In genomic region chr16:94287826-94288225, GRCm38 (mm10) we compare ENCODE assay signal across 26 mouse cellular contexts. TPM values are rescaled to one million over a fixed set of nuclear protein-coding genes. Genes with fewer than 3 reads are reported as not detected.
DNase-seq lines count a peak whose midpoint lies in the region; ATAC-seq and TF ChIP-seq lines count a peak whose summit lies in the region.
"Had no signal": no experiment of that assay in that cellular context is flagged by ENCODE, and none has a peak within 500 bp of the region (broad histone marks: within the 10 kb centered on the region; RNA-seq: fewer than 3 reads in every experiment).

No protein-coding gene starts in this region.

- no peak overlapping the region for H3K9ac ChIP-seq in intestine, embryonic 15.5 days
- H3K9ac ChIP-seq in stomach, embryonic 16.5 days (ENCODE audit: low read length) = no peak overlapping the region
- H3K9ac ChIP-seq: embryonic facial prominence, embryonic 12.5 days; embryonic facial prominence, embryonic 15.5 days; heart, embryonic 13.5 days; hindbrain, embryonic 14.5 days had no signal

- WGBS in intestine, embryonic 15.5 days = 67% methylated on average over 9 of the region's 9 CpGs
- 56% methylated on average over 9 of the region's 9 CpGs for WGBS in stomach, embryonic 16.5 days
- 95% methylated on average over 9 of the region's 9 CpGs for whole genome bisulfite sequencing in thymus, adult 2 months

- DNase-seq in heart, adult 11 months = peak; percentile 13
- DNase-seq in heart, adult 8-10 months (ENCODE audit: low spot score) = no peak
- no peak for DNase-seq in thymus, adult 2 months
- DNase-seq in gastrocnemius, adult 2 months = no peak
- no peak for DNase-seq in natural killer cell, adult 2 months (ENCODE audit: low spot score in 2 of 2)
- DNase-seq: adrenal gland, postnatal 10 days; adrenal gland, postnatal 36 days; cerebellum, adult 11 months; cerebellum, adult 2 months; cerebellum, adult 9-11 months; gastrocnemius, postnatal 14 days; heart, adult 18-20 months; heart, postnatal 14 days; heart, postnatal 4 days had no signal

- H3K4me2 ChIP-seq in intestine, embryonic 15.5 days (replicated peaks) = no peak overlapping the region
- no peak overlapping the region for H3K4me2 ChIP-seq in stomach, embryonic 16.5 days (ENCODE audit: low read depth, low read length)
- H3K4me2 ChIP-seq: embryonic facial prominence, embryonic 12.5 days; embryonic facial prominence, embryonic 15.5 days; heart, embryonic 13.5 days; hindbrain, embryonic 14.5 days had no signal

- peak; percentile 37 for ATAC-seq in intestine, embryonic 15.5 days
- ATAC-seq in megakaryocyte progenitor cell, adult 5-6 weeks (replicated peaks; ENCODE audit: poor library complexity) = 0 out of 2 replicates have a peak, but pooled peaks have one; percentile 25
- no peak; the same call in 1 of the 2 replicates for ATAC-seq in stomach, embryonic 16.5 days (ENCODE audit: insufficient read depth, low FRiP score)
- ATAC-seq: activated CD4-positive, CD25-positive, alpha-beta regulatory T cell, adult 4 months; forebrain, embryonic 14.5 days; hindbrain, postnatal 0 days had no signal

- H3K36me3 ChIP-seq in intestine, embryonic 15.5 days = no peaks in the 10 kb centered on the region
- no peaks in the 10 kb centered on the region for H3K36me3 ChIP-seq in stomach, embryonic 16.5 days (ENCODE audit: control insufficient read depth, insufficient read depth, low read length)
- H3K36me3 ChIP-seq in thymus, adult 2 months (ENCODE audit: control insufficient read depth, insufficient read depth, low read length) = no peaks in the 10 kb centered on the region
- H3K36me3 ChIP-seq: embryonic facial prominence, embryonic 12.5 days had no signal

- no peaks in the 10 kb centered on the region for H3K9me3 ChIP-seq in intestine, embryonic 15.5 days
- H3K9me3 ChIP-seq in stomach, embryonic 16.5 days (replicated peaks; ENCODE audit: control insufficient read depth, low read length) = no peaks in the 10 kb centered on the region
- H3K9me3 ChIP-seq: embryonic facial prominence, embryonic 12.5 days; embryonic facial prominence, embryonic 15.5 days; heart, embryonic 10.5 days; heart, embryonic 13.5 days had no signal

- H3K4me3 ChIP-seq in intestine, embryonic 15.5 days (replicated peaks) = no peak overlapping the region
- no peak overlapping the region for H3K4me3 ChIP-seq in stomach, embryonic 16.5 days (replicated peaks; ENCODE audit: low read length)
- no peak overlapping the region for H3K4me3 ChIP-seq in thymus, adult 2 months (ENCODE audit: control insufficient read depth, insufficient read depth, low read length)
- no peak overlapping the region for H3K4me3 ChIP-seq in gastrocnemius, adult 2 months
- H3K4me3 ChIP-seq: embryonic facial prominence, embryonic 12.5 days; embryonic facial prominence, embryonic 15.5 days; heart, embryonic 10.5 days; heart, embryonic 13.5 days had no signal

- no peak for TF ChIP-seq POLR2A in thymus, adult 2 months (IDR thresholded peaks at IDR 0.05; ENCODE audit: control insufficient read depth, extremely low read depth, insufficient read depth, low read length, poor library complexity)

- H3K4me1 ChIP-seq in intestine, embryonic 15.5 days (replicated peaks) = peaks cover 3% of the 10 kb centered on the region; the same call in 1 of the 2 replicates
- peaks cover 9% of the 10 kb centered on the region for H3K4me1 ChIP-seq in stomach, embryonic 16.5 days (ENCODE audit: control insufficient read depth, insufficient read depth, low read length)
- peaks cover 8% of the 10 kb centered on the region for H3K4me1 ChIP-seq in thymus, adult 2 months (replicated peaks; ENCODE audit: control insufficient read depth, insufficient read depth, low read length)

- intact Hi-C loops in gastrocnemius, adult 2 months (cut with DNase I) = no loop called here

- H3K27ac ChIP-seq in intestine, embryonic 15.5 days = no peak overlapping the region
- peak overlapping the region; percentile 34; the same call in 1 of the 2 replicates for H3K27ac ChIP-seq in stomach, embryonic 16.5 days (ENCODE audit: low read length)
- no peak overlapping the region for H3K27ac ChIP-seq in thymus, adult 2 months (ENCODE audit: control insufficient read depth, insufficient read depth, low read length)
- no peak overlapping the region for H3K27ac ChIP-seq in gastrocnemius, adult 2 months
- H3K27ac ChIP-seq: embryonic facial prominence, embryonic 12.5 days; embryonic facial prominence, embryonic 15.5 days; heart, embryonic 10.5 days; heart, embryonic 13.5 days; hindbrain, embryonic 14.5 days; hindbrain, postnatal 0 days had no signal

- TF ChIP-seq CTCF in thymus, adult 2 months (IDR thresholded peaks at IDR 0.05; ENCODE audit: borderline replicate concordance, control insufficient read depth, extremely low read depth, insufficient read depth, low read length, poor library complexity) = no peak
- TF ChIP-seq CTCF in gastrocnemius, adult 2 months (IDR thresholded peaks at IDR 0.05) = no peak

- H3K27me3 ChIP-seq in intestine, embryonic 15.5 days (replicated peaks) = no peaks in the 10 kb centered on the region
- no peaks in the 10 kb centered on the region for H3K27me3 ChIP-seq in stomach, embryonic 16.5 days (ENCODE audit: control insufficient read depth, insufficient read depth, low read length)
- H3K27me3 ChIP-seq in thymus, adult 2 months (ENCODE audit: control insufficient read depth, insufficient read depth, low read length) = no peaks in the 10 kb centered on the region
- H3K27me3 ChIP-seq: embryonic facial prominence, embryonic 12.5 days; embryonic facial prominence, embryonic 15.5 days; heart, embryonic 13.5 days had no signal

RNA-seq across cellular contexts. Expression of gene Hlcs, which starts 25.5 kb away (rescaled TPM):
- total RNA-seq in heart, adult 8-10 months (2022) = 10 to 100 TPM in 2 of 4 experiments, 1 to 10 TPM in 2; 6.1 to 10.7 (median 8.9) TPM
- 7.7 and 8.3 TPM in 2 replicates for polyA plus RNA-seq in intestine, embryonic 15.5 days (2015; fragmentation: Nextera tagmentation; extraction: Ambion mirVana)
- 8.2 and 9.8 TPM in 2 replicates for total RNA-seq in megakaryocyte progenitor cell, adult 5-6 weeks (2015)
- total RNA-seq in megakaryocyte progenitor cell, adult 5-6 weeks (2017) = 4.3 and 6.0 TPM in 2 replicates
- 10.2 and 10.3 TPM in 2 replicates for polyA plus RNA-seq in stomach, embryonic 16.5 days (2015; fragmentation: Nextera tagmentation; extraction: Ambion mirVana)
- polyA plus RNA-seq in thymus, adult 2 months (2012; rRNA removed) = 7.8 and 9.3 TPM in 2 replicates
- total RNA-seq in gastrocnemius, adult 2 months (2021) = 10 to 100 TPM in 1 of 2 experiments, 1 to 10 TPM in 1; 7.5 to 10.3 TPM

RNA-seq across cellular contexts. Expression of gene Ripply3, which starts 40.4 kb away (rescaled TPM):
- 1 to 10 TPM; 4.1 to 4.5 (median 4.3) TPM for total RNA-seq in heart, adult 8-10 months (2022)
- 4.4 and 4.7 TPM in 2 replicates for polyA plus RNA-seq in intestine, embryonic 15.5 days (2015; fragmentation: Nextera tagmentation; extraction: Ambion mirVana)
- 0.67 TPM in 1 of 2 replicates, not detected in the other for total RNA-seq in megakaryocyte progenitor cell, adult 5-6 weeks (2015)
- total RNA-seq in megakaryocyte progenitor cell, adult 5-6 weeks (2017) = not detected in 2 replicates
- polyA plus RNA-seq in stomach, embryonic 16.5 days (2015; fragmentation: Nextera tagmentation; extraction: Ambion mirVana) = 7.0 and 8.3 TPM in 2 replicates
- 1.3 and 1.6 TPM in 2 replicates for polyA plus RNA-seq in thymus, adult 2 months (2012; rRNA removed)
- total RNA-seq in gastrocnemius, adult 2 months (2021) = 1 to 10 TPM in 1 of 2 experiments, under 1 TPM in 1; 0.59 to 1.0 TPM
- total RNA-seq: common myeloid progenitor, adult 5-6 weeks had no signal
